In the genomic region with DNA sequence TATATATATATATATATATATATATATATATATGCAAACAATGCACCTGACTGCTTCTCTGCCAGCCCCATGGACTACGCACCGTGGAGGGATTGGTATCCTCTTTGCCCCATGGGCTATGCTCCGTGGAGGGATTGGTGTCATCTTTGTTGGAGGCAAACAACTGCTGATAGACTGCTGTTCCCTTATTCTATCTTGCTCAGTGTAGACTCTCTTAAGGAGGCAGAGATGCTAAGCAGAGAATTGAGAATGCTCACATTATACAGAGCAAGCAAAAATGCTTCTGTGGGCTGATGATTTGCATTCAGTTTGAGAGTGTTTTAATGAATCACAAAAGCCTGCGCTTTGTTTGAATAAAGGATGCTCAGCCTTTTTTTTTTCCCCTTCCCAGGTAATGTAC, we compare ENCODE assay signal across 24 mouse cellular contexts.
DNase-seq lines count a peak whose midpoint lies in the region; ATAC-seq and TF ChIP-seq lines count a peak whose summit lies in the region.
"Had no signal": no experiment of that assay in that cellular context is flagged by ENCODE, and none has a peak within 500 bp of the region (broad histone marks: within the 10 kb centered on the region; RNA-seq: fewer than 3 reads in every experiment).

No protein-coding gene starts in this region.

- no peak overlapping the region for H3K4me2 ChIP-seq in forebrain, embryonic 12.5 days
- H3K4me2 ChIP-seq in forebrain, embryonic 13.5 days: no peak overlapping the region
- no peak overlapping the region for H3K4me2 ChIP-seq in midbrain, embryonic 11.5 days
- no peak overlapping the region for H3K4me2 ChIP-seq in forebrain, postnatal 0 days (ENCODE audit: low read depth)
- H3K4me2 ChIP-seq: embryonic facial prominence, embryonic 12.5 days; embryonic facial prominence, embryonic 15.5 days; heart, embryonic 11.5 days; hindbrain, embryonic 13.5 days; intestine, embryonic 15.5 days had no signal

- ATAC-seq in forebrain, embryonic 12.5 days (ENCODE audit: low FRiP score): no peak
- no peak for ATAC-seq in forebrain, embryonic 13.5 days
- ATAC-seq in midbrain, embryonic 11.5 days (ENCODE audit: low FRiP score): no peak
- peak; percentile 62; the same call in 1 of the 2 replicates for ATAC-seq in forebrain, postnatal 0 days
- ATAC-seq: activated CD4-positive, CD25-positive, alpha-beta regulatory T cell, adult 4 months; hindbrain, embryonic 16.5 days; intestine, embryonic 15.5 days had no signal

- no peaks in the 10 kb centered on the region for H3K36me3 ChIP-seq in forebrain, embryonic 12.5 days (replicated peaks)
- no peaks in the 10 kb centered on the region for H3K36me3 ChIP-seq in forebrain, embryonic 13.5 days (ENCODE audit: poor library complexity, severe bottlenecking)
- H3K36me3 ChIP-seq in midbrain, embryonic 11.5 days (ENCODE audit: control insufficient read depth, insufficient read depth, low read length): no peaks in the 10 kb centered on the region
- no peaks in the 10 kb centered on the region for H3K36me3 ChIP-seq in midbrain, embryonic 10.5 days
- no peaks in the 10 kb centered on the region for H3K36me3 ChIP-seq in forebrain, postnatal 0 days (ENCODE audit: insufficient read depth)
- H3K36me3 ChIP-seq: embryonic facial prominence, embryonic 12.5 days; embryonic facial prominence, embryonic 15.5 days; hindbrain, embryonic 10.5 days; hindbrain, embryonic 13.5 days; intestine, embryonic 15.5 days had no signal

- no peaks in the 10 kb centered on the region for H3K9me3 ChIP-seq in forebrain, embryonic 12.5 days
- no peaks in the 10 kb centered on the region for H3K9me3 ChIP-seq in forebrain, embryonic 13.5 days (replicated peaks)
- H3K9me3 ChIP-seq in midbrain, embryonic 11.5 days (ENCODE audit: control insufficient read depth, low read length): no peaks in the 10 kb centered on the region
- no peaks in the 10 kb centered on the region for H3K9me3 ChIP-seq in midbrain, embryonic 10.5 days (replicated peaks)
- no peaks in the 10 kb centered on the region for H3K9me3 ChIP-seq in forebrain, postnatal 0 days (ENCODE audit: low read length)
- H3K9me3 ChIP-seq: embryonic facial prominence, embryonic 12.5 days; embryonic facial prominence, embryonic 15.5 days; hindbrain, embryonic 10.5 days; hindbrain, embryonic 13.5 days; intestine, embryonic 15.5 days had no signal

- no peaks in the 10 kb centered on the region for H3K4me1 ChIP-seq in forebrain, embryonic 12.5 days
- H3K4me1 ChIP-seq in forebrain, embryonic 13.5 days: peaks cover 3% of the 10 kb centered on the region; the same call in 1 of the 2 replicates
- H3K4me1 ChIP-seq in midbrain, embryonic 11.5 days (ENCODE audit: control insufficient read depth, insufficient read depth, low read length): no peaks in the 10 kb centered on the region
- no peaks in the 10 kb centered on the region for H3K4me1 ChIP-seq in midbrain, embryonic 10.5 days
- H3K4me1 ChIP-seq in forebrain, postnatal 0 days (ENCODE audit: insufficient read depth): no peaks in the 10 kb centered on the region
- H3K4me1 ChIP-seq: embryonic facial prominence, embryonic 12.5 days; embryonic facial prominence, embryonic 15.5 days; hindbrain, embryonic 10.5 days had no signal

- H3K27ac ChIP-seq in forebrain, embryonic 12.5 days: peak overlapping the region; percentile 61; the same call in 1 of the 2 replicates
- no peak overlapping the region for H3K27ac ChIP-seq in forebrain, embryonic 13.5 days
- H3K27ac ChIP-seq in midbrain, embryonic 11.5 days (ENCODE audit: low read depth, low read length): no peak overlapping the region
- H3K27ac ChIP-seq in midbrain, embryonic 10.5 days (replicated peaks): no peak overlapping the region
- H3K27ac ChIP-seq in forebrain, postnatal 0 days (ENCODE audit: low read depth, low read length): no peak overlapping the region
- H3K27ac ChIP-seq: embryonic facial prominence, embryonic 12.5 days; embryonic facial prominence, embryonic 15.5 days; gastrocnemius, adult 2 months; hindbrain, embryonic 10.5 days; hindbrain, embryonic 13.5 days; intestine, embryonic 15.5 days had no signal

- TF ChIP-seq CTCF in forebrain, postnatal 0 days (IDR thresholded peaks at IDR 0.05; ENCODE audit: low read depth): no peak

- no peaks in the 10 kb centered on the region for H3K27me3 ChIP-seq in forebrain, embryonic 12.5 days
- H3K27me3 ChIP-seq in forebrain, embryonic 13.5 days: no peaks in the 10 kb centered on the region
- H3K27me3 ChIP-seq in midbrain, embryonic 11.5 days (ENCODE audit: control insufficient read depth, insufficient read depth, low read length): no peaks in the 10 kb centered on the region
- no peaks in the 10 kb centered on the region for H3K27me3 ChIP-seq in midbrain, embryonic 10.5 days (ENCODE audit: low read depth, poor library complexity, severe bottlenecking)
- no peaks in the 10 kb centered on the region for H3K27me3 ChIP-seq in forebrain, postnatal 0 days (ENCODE audit: insufficient read depth, low read length)
- H3K27me3 ChIP-seq: embryonic facial prominence, embryonic 12.5 days; embryonic facial prominence, embryonic 15.5 days; hindbrain, embryonic 13.5 days; intestine, embryonic 15.5 days had no signal

- no peak overlapping the region for H3K4me3 ChIP-seq in forebrain, embryonic 12.5 days (replicated peaks)
- H3K4me3 ChIP-seq in forebrain, embryonic 13.5 days: no peak overlapping the region
- H3K4me3 ChIP-seq in midbrain, embryonic 11.5 days (ENCODE audit: low read depth, low read length): no peak overlapping the region
- H3K4me3 ChIP-seq in midbrain, embryonic 10.5 days: no peak overlapping the region
- H3K4me3 ChIP-seq in forebrain, postnatal 0 days (ENCODE audit: low read depth, low read length): no peak overlapping the region
- H3K4me3 ChIP-seq: embryonic facial prominence, embryonic 12.5 days; embryonic facial prominence, embryonic 15.5 days; gastrocnemius, adult 2 months; hindbrain, embryonic 10.5 days; hindbrain, embryonic 13.5 days; intestine, embryonic 15.5 days had no signal

- peak; percentile 56 for DNase-seq in midbrain, embryonic 11.5 days (ENCODE audit: low spot score, missing footprints)
- DNase-seq in midbrain, embryonic 10.5 days (ENCODE audit: low spot score): no peak
- peak; percentile 34 for DNase-seq in brain, adult 2 months (ENCODE audit: low read depth, low spot score)
- peak; percentile 26 for DNase-seq in forebrain, postnatal 0 days
- no peak for DNase-seq in yolk sac, embryonic 10.5 days (ENCODE audit: low spot score)
- DNase-seq in heart, postnatal 36 days: no peak
- DNase-seq: adrenal gland, postnatal 25 days; cerebellum, adult 11 months; cerebellum, adult 2 months; cerebellum, adult 9-11 months; cerebellum, postnatal 25 days; gastrocnemius, adult 2 months; gastrocnemius, postnatal 14 days; heart, adult 11 months had no signal

- WGBS in forebrain, embryonic 12.5 days: 68% methylated on average over 4 of the region's 4 CpGs
- WGBS in forebrain, embryonic 13.5 days: 42% methylated on average over 4 of the region's 4 CpGs
- WGBS in midbrain, embryonic 11.5 days: 95% methylated on average over 4 of the region's 4 CpGs
- WGBS in midbrain, embryonic 10.5 days: 84% methylated on average over 4 of the region's 4 CpGs
- WGBS in forebrain, postnatal 0 days: 45% methylated on average over 4 of the region's 4 CpGs

- no peak overlapping the region for H3K9ac ChIP-seq in forebrain, embryonic 12.5 days
- no peak overlapping the region for H3K9ac ChIP-seq in forebrain, embryonic 13.5 days
- H3K9ac ChIP-seq in midbrain, embryonic 11.5 days (ENCODE audit: low read length): no peak overlapping the region
- H3K9ac ChIP-seq in forebrain, postnatal 0 days: no peak overlapping the region
- H3K9ac ChIP-seq: embryonic facial prominence, embryonic 12.5 days; embryonic facial prominence, embryonic 15.5 days; hindbrain, embryonic 13.5 days; intestine, embryonic 15.5 days had no signal

- intact Hi-C loops in heart, postnatal 36 days (cut with DNase I): no loop called here

Comparison
In these comparisons a context has a peak if more than half of its experiments do, and no peak if none do; other contexts are left out.
1. DNase-seq: peak in midbrain, embryonic 11.5 days (single experiment), brain, adult 2 months (single experiment) and forebrain, postnatal 0 days (single experiment); none in midbrain, embryonic 10.5 days (single experiment), yolk sac, embryonic 10.5 days (single experiment) and heart, postnatal 36 days (0 of 2).